Mouse (Mus musculus): ENCODE data around the gene Ppcdc. TPM values are rescaled to one million over a fixed set of nuclear protein-coding genes. Genes with fewer than 3 reads are reported as not detected.

Gene Ppcdc
- polyA plus RNA-seq, 1 experiment = 57.9 TPM

- Histone ChIP-seq H3K27ac (ENCODE audit: insufficient read depth, low read depth, low read length) (no peak overlapping the region), H3K27me3 (replicated peaks; ENCODE audit: control insufficient read depth, insufficient read depth, low read length) (no peaks in the 10 kb centered on the region), H3K4me3 (ENCODE audit: insufficient read depth, low read depth, low read length) (no peak overlapping the region), H3K4me1 (ENCODE audit: control insufficient read depth, insufficient read depth, low read length) (no peaks in the 10 kb centered on the region), H3K36me3 (ENCODE audit: control insufficient read depth, insufficient read depth, low read length) (no peaks in the 10 kb centered on the region)
- no peak for DNase-seq
- over 99% methylated on average over 5 of the region's 5 CpGs for whole genome bisulfite sequencing
- TF ChIP-seq CTCF (conservative IDR thresholded peaks at IDR 0.05; ENCODE audit: insufficient read depth, insufficient read length, low read depth, low read length) (no peak), POLR2A (IDR thresholded peaks at IDR 0.05; ENCODE audit: low read depth, low read length) (no peak)
Observed at GRCm38 (mm10) chr9:57340361-57340760, 99.6 kb downstream of the Ppcdc start.

- Histone ChIP-seq H3K27me3 (replicated peaks; ENCODE audit: control insufficient read depth, insufficient read depth, low read length) (no peaks in the 10 kb centered on the region), H3K4me1 (ENCODE audit: control insufficient read depth, insufficient read depth, low read length) (no peaks in the 10 kb centered on the region), H3K36me3 (ENCODE audit: control insufficient read depth, insufficient read depth, low read length) (no peaks in the 10 kb centered on the region), H3K27ac (ENCODE audit: insufficient read depth, low read depth, low read length) (no peak overlapping the region), H3K4me3 (ENCODE audit: insufficient read depth, low read depth, low read length) (no peak overlapping the region)
- 80% methylated on average over 5 of the region's 5 CpGs for WGBS
- TF ChIP-seq CTCF (conservative IDR thresholded peaks at IDR 0.05; ENCODE audit: insufficient read depth, insufficient read length, low read depth, low read length) (no peak), POLR2A (IDR thresholded peaks at IDR 0.05; ENCODE audit: low read depth, low read length) (no peak)
- no peak for DNase-seq
Observed at GRCm38 (mm10) chr9:57339577-57340210, 100.2 kb downstream of the Ppcdc start.

DNA sequence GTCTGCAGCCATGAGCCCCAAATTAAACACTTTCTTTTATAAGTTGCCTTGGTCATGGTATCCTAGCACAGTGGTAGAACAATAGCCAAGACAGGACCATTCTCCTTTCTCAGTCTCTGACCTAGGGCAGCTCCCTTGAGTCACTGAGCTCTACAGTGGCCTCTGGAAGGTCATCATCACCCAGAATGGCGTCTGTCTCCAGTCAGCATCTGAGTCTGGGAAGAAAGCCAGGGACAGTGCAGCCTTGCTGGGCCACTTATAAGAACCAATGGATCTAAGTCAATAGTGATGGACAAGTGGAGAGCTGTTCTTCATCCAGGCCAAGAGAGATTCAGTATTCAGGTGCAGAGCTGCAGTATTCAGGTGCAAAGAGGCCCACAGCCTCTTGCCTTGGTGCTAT lies 101.2 kb downstream of the Ppcdc start:
- TF ChIP-seq CTCF (conservative IDR thresholded peaks at IDR 0.05; ENCODE audit: insufficient read depth, insufficient read length, low read depth, low read length) (no peak), POLR2A (IDR thresholded peaks at IDR 0.05; ENCODE audit: low read depth, low read length) (no peak)
- 73% methylated on average over 1 of the region's 1 CpGs for WGBS

More for the DNA sequence above, 101.2 kb downstream of the Ppcdc start:
- no peaks in the 10 kb centered on the region for H3K36me3 ChIP-seq (ENCODE audit: control insufficient read depth, insufficient read depth, low read length)
- no peak for DNase-seq
- no peak overlapping the region for H3K27ac ChIP-seq (ENCODE audit: insufficient read depth, low read depth, low read length)
- H3K27me3 ChIP-seq (replicated peaks; ENCODE audit: control insufficient read depth, insufficient read depth, low read length) = no peaks in the 10 kb centered on the region
- no peaks in the 10 kb centered on the region for H3K4me1 ChIP-seq (ENCODE audit: control insufficient read depth, insufficient read depth, low read length)
- no peak overlapping the region for H3K4me3 ChIP-seq (ENCODE audit: insufficient read depth, low read depth, low read length)

Other genes starting within 250 kb of the Ppcdc start
- not detected in 2 replicates for gene Trcg1, start 203.6 kb downstream of the Ppcdc start, polyA plus RNA-seq (2012; rRNA removed)
- 9.5 TPM in 2 replicates for gene 1700017B05Rik, start 177.5 kb downstream of the Ppcdc start, polyA plus RNA-seq (2012; rRNA removed)
- gene Scamp5, start 27.9 kb upstream of the Ppcdc start, polyA plus RNA-seq (2012; rRNA removed) = 76.4 and 83.5 TPM in 2 replicates
- 0.36 and 0.94 TPM in 2 replicates for gene Rpp25, start 63.9 kb upstream of the Ppcdc start, polyA plus RNA-seq (2012; rRNA removed)
- 757 and 763 TPM in 2 replicates for gene Cox5a, start 81.2 kb upstream of the Ppcdc start, polyA plus RNA-seq (2012; rRNA removed)
- gene Fam219b, start 97.4 kb upstream of the Ppcdc start, polyA plus RNA-seq (2012; rRNA removed) = 6.2 and 12.2 TPM in 2 replicates
- gene Mpi, start 112.6 kb upstream of the Ppcdc start, polyA plus RNA-seq (2012; rRNA removed) = 62.4 and 70.4 TPM in 2 replicates
- gene Scamp2, start 120.8 kb upstream of the Ppcdc start, polyA plus RNA-seq (2012; rRNA removed) = 166 and 187 TPM in 2 replicates
- gene Ulk3, start 149.3 kb upstream of the Ppcdc start, polyA plus RNA-seq (2012; rRNA removed) = 26.2 and 26.9 TPM in 2 replicates
- 0.42 and 0.47 TPM in 2 replicates for gene Cplx3, start 166.2 kb upstream of the Ppcdc start, polyA plus RNA-seq (2012; rRNA removed)
- 0.08 TPM in 1 of 2 replicates, not detected in the other for gene Lman1l, start 180.7 kb upstream of the Ppcdc start, polyA plus RNA-seq (2012; rRNA removed)
- 30.9 and 42.4 TPM in 2 replicates for gene Csk, start 213.5 kb upstream of the Ppcdc start, polyA plus RNA-seq (2012; rRNA removed)
- 0.07 TPM in 1 of 2 replicates, not detected in the other for gene Cyp1a2, start 243.6 kb upstream of the Ppcdc start, polyA plus RNA-seq (2012; rRNA removed)
- 0.97 and 1.0 TPM in 2 replicates for gene Cyp1a1, start 247.8 kb upstream of the Ppcdc start, polyA plus RNA-seq (2012; rRNA removed)